Mouse (Mus musculus) CH12F3 (cell line): Measurements from ENCODE around the gene Pcnp.

Source experiments
- in situ Hi-C: fragments of 300-500 bp; cut with MboI; formaldehyde crosslinking; loops from 2 replicates; pipeline ENCODE4 v1.14.3; 2020; ENCODE audit warnings: low sequenced_read_pairs

The Pcnp gene

DNA sequence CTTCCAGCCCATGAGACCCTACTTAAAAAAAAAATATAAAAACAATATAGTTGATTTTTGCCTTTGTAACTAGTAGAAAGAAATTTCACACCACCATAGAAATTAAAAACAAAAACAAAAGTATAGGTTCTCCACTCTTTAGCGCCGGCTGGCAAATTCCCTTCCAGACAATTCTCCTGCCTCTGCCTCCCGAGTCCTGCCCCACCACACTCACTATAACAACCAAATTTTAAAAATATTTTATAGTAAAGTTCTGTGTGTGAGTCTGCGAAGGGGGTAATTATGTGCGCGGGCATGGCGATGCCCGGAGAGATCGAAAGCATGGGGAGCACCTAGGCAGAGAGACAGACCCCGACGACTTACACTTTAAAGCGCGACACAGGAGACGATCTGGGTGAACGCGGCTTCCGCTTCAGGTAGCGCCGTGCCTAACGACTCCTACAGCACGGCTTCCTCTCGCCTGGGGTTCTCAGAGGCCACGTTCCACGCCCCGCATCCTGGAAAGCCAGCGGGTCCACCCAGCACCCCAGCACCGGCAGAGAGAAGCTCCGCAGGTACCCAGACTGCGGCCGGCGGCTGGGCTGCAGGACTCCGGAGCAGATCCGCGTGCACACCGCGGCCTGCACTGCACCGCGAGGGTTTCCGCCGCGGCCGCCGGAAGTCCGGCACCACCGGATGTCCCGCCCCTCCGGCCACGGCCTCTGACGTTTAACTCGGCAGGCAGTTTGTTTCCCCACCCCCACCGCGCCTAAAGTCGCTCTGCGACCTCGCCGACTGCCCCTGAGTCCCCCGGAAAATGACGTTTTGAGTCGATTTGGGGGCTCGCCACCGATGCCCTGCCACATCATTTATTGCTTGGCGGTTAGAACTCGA is 7.8 kb upstream of the Pcnp start, which contains the start of gene Trmt10c:
Trmt10c (minus strand) TSS at position 682 of the 873 bp plus-strand sequence.
- in situ Hi-C loops: no loop called here

DNA sequence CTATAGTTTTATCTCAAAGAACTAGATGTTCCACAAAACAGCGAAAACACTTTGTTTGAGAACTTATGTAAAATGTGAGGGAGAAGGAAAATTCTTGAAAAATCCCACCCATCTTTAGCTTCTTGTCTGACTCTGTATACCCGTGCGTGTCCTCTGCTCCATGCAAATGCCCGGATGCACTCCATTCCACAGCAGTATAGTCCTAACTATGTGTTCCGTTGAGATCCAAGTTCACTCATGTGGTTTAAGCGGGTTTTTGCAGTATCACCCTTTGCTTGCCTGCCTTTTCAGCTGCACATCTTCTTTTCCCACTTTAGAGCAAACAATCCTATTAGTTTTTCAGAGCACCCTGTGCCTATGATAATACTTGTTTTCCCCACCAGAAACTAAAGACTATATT is 7.0 kb upstream of the Pcnp start:
- in situ Hi-C loops: no loop called here

DNA sequence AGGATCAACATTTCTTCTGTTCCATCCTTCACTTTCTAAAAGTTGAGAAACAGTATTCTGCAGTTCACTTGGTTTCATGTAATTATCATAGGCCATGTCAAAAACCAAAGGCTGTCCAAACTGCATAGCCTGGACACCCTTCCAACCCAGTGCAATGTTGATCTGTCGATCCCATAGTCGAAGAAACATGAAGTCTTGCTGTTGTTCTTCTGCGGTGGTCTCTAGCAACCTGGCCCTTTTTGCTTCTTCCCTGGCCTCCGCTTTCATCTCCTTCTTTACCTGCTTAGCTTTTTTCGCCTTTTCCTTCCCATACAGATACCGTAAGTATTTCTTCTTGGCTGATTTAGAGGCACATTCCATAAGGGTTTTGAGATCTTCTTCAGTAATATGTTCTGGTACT is 5.0 kb upstream of the Pcnp start:
- in situ Hi-C loops: no loop called here

DNA sequence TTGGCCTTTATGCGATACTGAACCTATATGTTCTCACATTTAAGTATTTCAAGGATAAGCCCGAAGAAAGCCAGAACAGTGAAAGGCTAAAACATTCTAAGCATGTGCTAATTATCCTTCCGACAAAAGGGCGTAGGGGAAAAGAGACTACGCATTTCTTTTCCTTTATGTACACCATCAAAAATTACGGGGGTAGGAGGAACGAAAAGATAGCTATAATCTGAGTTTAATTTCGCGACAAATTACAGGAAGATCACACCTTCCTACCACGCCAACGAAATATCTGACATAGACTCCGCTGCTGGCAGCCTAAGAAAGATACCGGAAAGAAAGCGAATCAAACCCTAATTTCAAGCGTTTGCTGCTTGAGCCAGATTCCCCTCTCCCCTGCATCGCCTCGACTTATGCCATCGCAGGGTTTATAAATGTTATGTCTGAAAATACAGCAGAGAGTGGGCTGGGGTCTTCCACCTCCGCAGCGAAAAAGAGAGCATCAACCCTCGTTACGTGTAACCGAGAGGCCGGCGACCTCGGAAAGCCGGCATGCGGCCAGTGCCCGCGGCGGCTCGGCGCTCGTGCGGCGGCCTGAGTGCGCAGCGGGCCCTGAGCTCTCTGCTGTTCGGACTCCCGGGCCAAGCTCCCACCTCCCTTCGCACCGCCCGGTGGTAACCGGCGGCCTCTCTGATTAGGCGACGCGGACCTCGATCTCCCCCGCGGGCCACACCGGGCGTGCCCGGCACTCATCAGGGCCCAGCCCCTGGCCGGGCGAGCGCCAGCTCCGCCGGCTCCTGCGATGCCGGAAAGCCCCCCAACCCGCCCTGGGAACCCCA is 602 bp downstream of the Pcnp start:
- in situ Hi-C loops: no loop called here

DNA sequence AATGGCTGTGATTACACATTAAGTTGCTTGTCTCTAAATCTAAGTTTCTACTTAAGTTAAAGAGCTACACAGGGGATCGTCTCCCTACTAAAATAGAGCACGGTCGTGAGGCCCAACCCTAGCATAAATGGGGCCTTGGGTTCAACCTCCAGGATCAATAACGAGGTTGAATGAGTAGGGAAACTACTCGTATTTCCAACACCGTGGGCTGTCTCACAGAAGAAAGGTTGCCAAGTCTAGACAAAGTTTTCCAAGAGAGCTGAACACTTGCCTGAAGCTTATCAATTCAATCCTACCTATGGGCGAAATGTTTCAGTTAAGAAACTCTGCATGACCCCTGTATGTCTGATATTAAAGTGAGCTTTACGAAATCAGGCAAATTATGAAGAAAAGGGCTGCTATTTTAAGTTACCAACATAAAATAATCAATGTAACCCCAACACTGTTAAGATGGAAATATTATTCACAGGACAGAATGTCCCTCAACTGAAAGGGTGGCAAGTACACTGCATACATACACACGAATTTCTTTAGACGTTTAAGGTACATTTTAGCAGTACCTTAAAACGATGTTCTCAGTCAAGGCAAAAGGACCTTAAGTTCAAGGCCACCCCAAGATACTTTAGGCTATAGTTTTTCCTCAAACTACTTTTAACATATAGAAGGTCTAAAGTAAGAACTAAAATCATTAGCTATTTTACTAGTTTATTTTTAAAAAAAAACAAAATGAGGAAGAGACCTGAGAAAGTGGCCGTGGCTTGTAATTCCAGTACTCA is 1.5 kb downstream of the Pcnp start:
- in situ Hi-C loops: no loop called here

DNA sequence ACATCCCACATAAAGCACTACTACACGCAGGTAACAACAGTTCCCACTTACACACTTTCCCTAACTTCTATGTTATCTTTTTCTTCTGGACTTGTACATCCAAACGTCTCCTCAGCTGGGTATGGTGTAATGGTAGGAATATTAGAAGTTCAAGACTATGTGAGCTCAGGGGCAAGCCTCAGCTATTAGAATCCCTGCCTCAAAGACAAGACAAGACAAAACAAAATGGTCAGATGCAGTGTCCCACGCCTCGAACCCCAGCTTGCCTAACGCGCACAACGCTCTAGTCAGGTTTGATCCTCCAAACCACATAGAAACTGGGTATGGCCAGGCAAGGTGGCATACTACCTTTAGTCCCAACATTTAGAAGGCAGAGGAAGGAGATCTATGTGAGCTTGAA is 9.9 kb downstream of the Pcnp start:
- in situ Hi-C loops: no loop called here

DNA sequence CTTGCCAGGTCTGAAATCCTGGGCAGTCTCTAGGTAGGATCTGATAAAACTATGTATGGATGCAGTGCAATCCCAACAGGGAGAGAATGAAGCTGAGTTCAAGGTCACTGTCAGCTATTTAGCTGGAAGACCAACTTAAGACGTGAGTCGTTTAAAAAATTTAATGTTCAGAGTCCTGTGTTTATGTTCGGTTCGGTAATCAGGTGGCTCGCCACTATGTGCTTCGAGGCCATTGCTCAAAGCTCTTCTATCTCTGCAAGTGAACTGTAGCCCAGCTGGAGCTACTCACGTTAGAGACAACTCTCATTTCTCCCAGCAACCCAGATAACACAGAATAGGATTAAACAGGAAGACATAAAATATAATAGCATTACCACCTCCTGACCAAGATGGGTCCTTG is 15.5 kb downstream of the Pcnp start:
- in situ Hi-C loops: no loop called here

DNA sequence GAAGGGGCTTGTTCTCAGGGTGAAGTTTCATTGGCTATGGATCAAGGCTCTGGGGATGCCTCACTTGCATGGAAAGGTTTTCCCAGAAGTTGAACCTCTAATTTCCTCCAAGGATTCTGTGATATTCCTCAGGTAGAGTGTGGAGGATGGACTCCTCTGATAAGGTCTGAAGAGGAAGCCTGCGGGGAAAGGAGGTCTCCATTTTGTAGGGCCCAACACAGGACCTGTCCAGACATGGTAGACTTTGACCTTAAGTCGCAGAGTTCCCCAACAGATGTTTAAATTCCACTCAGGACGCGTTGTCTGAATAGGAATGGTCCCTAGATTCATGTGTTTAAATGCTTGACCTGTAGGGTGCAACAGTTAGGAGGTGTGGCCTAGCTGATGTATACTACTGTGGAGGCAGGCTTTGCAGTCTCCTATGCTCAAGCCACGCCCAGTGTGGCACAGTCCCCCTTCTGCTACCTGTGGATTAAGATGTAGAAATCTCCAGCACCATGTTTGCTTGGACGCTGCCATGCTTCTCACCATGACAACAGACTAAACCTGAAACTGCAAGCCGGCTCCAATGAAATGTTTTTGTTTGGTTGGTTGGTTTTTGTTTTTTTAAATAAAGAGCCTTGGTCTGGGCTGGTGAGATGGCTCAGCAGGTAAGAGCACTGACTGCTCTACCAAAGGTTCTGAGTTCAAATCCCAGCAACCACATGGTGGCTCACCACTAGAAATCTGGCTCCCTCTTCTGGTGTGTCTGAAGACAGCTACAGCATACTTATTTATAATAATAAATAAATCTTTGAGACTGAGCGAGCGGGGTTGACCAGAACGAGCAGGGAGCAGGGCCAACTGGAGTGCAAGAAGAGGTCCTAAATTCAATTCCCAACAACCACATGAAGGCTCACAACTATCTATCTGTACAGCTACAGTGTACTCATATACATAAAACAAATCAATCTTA is 16.5 kb downstream of the Pcnp start:
- in situ Hi-C loops: no loop called here

DNA sequence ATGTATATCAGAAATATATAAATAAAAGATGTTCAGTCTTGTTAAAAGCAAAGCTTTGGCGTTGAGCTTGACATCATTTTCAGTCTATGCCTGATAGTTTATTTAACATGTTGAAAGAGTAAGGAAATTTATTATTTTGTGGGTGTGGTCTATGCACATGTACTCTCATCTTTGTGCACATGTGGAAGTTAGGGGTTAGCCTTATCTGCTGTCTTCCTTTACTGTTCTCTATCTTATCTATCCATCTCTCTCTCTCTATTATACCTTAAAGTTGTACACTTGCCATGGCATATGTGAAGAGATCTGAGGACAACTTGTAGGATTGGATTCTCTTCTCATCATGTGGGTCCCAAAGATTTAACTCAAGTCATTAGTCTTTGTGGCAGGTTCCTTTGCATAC is 20.7 kb downstream of the Pcnp start:
- in situ Hi-C loops: no loop called here

DNA sequence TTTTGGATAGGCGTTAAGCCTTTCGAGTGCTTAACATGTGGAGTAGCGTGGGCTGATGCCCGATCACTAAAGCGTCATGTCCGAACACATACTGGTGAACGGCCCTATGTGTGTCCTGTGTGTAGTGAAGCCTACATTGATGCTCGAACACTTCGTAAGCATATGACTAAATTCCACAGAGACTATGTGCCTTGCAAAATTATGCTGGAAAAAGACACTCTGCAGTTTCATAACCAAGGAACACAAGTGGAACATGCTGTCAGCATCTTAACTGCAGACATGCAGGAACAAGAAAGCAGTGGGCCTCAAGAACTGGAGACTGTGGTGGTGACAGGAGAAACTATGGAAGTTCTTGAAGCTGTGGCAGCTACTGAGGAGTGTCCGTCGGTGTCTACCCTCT is 22.7 kb downstream of the Pcnp start:
- in situ Hi-C loops: no loop called here

DNA sequence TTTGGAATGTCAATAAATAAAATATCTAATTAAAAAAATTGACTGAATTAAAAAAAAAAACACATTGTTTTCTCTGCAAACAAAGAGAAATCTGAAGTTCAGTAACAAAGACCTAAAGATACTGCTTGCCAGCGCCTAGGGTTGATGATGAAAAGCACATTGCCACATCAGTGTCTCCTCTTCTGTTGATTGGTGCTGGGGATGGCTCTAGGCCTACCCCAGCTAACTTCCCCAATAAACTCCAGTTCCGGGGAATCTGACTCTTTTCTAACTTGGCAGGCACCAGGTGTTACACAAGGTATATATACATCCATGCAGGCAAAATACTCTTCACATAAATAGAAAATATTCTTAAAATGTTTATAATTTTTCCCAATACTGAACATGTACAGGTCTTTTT is 35.3 kb downstream of the Pcnp start:
- in situ Hi-C loops: no loop called here

DNA sequence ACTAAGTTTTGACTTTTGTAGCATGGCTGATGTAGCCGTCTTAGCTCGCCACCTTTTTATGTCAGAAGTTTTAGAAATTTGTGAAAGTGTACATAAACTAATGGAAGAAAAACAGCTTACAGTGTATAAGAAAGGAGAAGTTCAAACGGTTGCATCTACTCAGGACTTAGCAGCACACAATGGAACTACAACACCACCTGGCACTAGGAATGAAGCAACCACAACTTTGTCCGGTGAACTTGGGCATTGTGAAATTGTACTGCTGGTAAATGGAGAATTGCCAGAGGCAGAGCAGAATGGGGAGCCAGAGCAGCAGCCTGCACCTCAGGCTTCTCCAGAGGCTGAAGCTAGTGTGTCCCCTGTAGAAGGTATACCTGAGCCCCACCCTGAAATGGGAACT is 39.2 kb downstream of the Pcnp start:
- in situ Hi-C loops: no loop called here

DNA sequence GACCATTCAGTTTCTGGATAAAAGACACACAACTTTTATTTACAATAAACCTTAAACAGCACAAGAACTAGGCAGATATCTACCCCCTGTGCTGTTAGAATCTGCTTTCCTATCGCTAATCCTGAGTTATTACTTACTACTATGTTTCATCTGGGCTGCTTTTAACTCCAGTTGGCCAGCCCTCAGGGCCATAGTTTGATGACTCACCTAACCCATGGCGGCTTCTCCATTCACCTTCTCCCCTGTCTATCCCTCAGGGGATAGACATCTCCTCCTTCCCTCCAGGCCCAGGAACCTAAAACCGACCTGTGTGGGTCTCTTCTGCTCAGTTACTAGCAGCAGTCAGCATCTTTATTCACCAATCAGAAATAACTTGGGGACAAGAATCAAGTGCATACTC is 43.5 kb downstream of the Pcnp start:
- in situ Hi-C loops: no loop called here

DNA sequence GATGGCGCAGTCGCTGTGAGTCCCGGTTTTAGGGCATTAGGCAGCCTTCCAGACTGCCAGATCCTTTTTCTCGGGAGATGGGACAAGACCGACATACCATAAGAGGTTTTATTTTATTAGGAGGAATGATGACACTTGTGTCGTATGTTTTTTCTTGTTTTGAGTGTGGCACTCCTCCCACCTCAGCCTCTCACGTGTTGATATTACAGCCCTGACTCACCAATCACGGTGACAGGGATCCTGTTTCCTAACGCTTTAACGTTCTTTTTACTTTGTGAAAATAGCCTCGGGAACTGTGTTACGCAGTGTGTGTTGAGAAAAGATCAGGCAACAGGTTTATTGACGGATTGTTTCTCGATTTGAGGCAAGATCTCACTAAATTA is 54.6 kb downstream of the Pcnp start:
- in situ Hi-C loops: loop anchor here (10.0 kb wide), 1 partner anchor 160 kb away; no protein-coding TSS in a partner anchor

DNA sequence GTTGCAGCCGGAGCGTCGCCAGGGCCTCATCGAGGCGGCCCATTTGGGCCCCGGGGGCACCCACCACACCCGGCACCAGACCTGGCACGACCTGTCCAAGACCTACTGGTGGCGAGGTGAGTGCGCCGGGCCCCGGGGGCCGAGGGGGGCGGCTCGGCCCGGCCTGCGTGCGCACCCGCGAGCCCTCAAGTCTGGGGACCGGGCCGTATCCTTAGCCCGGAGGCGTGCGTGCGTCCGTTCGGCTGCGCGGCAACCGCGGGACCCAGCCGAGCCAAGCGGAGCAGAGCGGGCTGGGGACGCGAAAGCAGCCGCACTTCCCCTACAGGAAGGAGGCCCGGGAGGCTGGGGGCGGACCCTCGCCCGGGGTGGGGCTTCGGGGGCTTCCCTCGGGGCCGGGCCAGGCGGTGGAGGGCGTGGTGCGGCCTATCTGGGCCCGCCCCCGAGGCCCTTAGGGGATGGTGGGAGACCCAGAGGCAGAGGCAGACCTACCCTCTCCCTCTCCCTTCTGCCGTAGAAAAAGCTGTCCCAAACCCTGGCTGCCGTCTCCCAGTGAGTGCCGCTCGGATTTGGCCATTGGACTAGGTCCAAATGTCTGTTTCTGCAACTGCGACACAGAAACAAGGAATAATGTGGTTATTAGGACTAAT is 55.2 kb downstream of the Pcnp start:
- in situ Hi-C loops: loop anchor here (10.0 kb wide), 1 partner anchor 160 kb away; no protein-coding TSS in a partner anchor

DNA sequence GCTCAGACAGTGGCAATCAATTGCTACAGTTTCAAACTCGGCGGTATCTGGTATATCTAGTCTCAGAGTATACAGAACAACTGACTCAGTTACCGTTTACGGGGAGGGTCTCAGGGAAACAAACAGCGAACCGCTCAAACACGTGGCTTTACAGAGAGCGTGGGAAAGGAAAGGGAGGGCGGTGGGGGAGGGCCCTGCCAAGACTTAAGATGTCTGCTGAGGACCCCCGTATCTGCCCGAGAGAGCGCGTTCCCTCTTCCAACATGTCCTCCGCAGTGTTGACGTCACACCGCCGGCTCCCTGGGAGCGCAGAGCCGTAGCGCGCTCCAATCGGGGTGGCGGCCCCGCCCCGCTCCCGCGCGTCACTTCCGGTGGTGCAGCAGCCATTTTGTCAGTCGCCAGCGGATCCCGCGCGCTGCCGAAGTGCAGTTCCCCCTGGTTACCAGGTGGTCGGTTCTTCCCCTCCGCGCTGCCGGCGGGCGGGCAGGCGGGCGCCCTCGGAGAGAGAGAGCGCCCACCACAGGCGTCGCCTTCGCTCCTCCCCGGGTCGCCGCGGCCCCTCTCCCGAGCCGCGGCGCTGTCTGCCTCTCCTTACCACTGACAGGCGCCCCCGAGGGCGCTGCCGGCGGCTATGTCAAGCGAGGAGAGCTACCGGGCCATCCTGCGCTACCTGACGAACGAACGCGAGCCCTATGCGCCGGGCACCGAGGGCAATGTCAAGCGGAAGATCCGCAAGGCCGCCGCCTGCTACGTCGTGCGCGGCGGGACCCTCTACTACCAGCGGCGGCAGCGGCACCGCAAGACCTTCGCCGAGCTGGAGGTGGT is 55.9 kb downstream of the Pcnp start, which contains the start of gene Zbtb11:
Zbtb11 (plus strand) TSS at position 453 of the 825 bp plus-strand sequence.
- in situ Hi-C loops: loop anchor here (10.0 kb wide), 1 partner anchor 161 kb away; no protein-coding TSS in a partner anchor

DNA sequence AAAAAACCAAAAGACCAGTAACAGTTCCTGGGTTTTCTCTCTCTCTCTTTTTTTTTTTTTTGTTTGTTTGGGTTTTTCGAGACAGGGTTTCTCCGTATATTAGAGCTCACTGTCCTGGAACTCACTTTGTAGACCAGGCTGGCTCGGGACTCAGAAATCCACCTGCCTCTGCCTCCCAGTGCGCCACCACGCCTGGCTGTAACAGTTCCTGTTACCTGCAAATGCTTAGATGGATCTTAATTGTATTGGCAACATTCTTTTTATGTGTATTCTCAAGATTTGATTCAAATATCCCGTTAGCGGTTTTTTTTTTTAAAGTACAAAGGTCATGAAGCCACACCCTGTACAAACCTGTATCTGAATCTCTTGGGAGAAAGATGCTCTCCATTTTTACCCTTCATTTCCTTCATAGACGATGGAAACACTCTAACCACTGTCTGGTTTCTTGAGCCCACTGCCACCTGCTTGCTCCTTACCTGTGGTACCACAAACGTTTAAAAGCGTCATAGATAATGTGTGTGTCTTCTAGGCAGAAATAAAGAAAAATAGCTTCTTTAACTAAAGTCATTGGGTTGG is 56.8 kb downstream of the Pcnp start:
- in situ Hi-C loops: loop anchor here (10.0 kb wide), 1 partner anchor 162 kb away; no protein-coding TSS in a partner anchor
